Mouse (Mus musculus) ES-E14 (cell line): ENCODE results near the gene Pde6d. TPM values are rescaled to one million over a fixed set of nuclear protein-coding genes. Genes with fewer than 3 reads are reported as not detected.

ENCODE experiments used
- DNase-seq: peaks from one replicate; pipeline ENCODE4 v3.0.0-alpha.2; 2013; ENCODE audit warnings: low read depth, low spot score
- H3K27ac ChIP-seq: 2 replicates; pipeline ENCODE4 v1.5.1; 2012; ENCODE audit warnings: low read depth, mild to moderate bottlenecking, low read length, moderate library complexity, mixed read lengths; ENCODE audit not compliant: poor library complexity, insufficient read depth, severe bottlenecking
- H3K36me3 ChIP-seq: 2 replicates; pipeline ENCODE4 v1.6.1; 2012; ENCODE audit warnings: mild to moderate bottlenecking, low read length, moderate library complexity, mixed read lengths; ENCODE audit not compliant: control insufficient read depth, poor library complexity, insufficient read depth, severe bottlenecking
- H3K4me1 ChIP-seq, 2 experiments: fragments of 150-350 bp in 1 of 2; sonication (generic) in 1 of 2; 2 replicates each; pipeline ENCODE4 v1.6.1; 2012; ENCODE audit warnings: low read length in 2 of 2, mild to moderate bottlenecking in 1 of 2, mixed read lengths in 1 of 2; ENCODE audit not compliant: control insufficient read depth in 2 of 2, insufficient read depth in 2 of 2, poor library complexity in 1 of 2
- H3K4me3 ChIP-seq, 2 experiments: fragments of 150-350 bp in 1 of 2; sonication (generic) in 1 of 2; 2 replicates each; pipeline ENCODE4 v1.5.1; 2012; ENCODE audit warnings: low read length in 2 of 2, low read depth in 1 of 2, mild to moderate bottlenecking in 1 of 2, mixed read lengths in 1 of 2; ENCODE audit not compliant: insufficient read depth in 1 of 2, poor library complexity in 1 of 2, severe bottlenecking in 1 of 2
- H3K9ac ChIP-seq: 2 replicates; pipeline ENCODE4 v1.6.1; 2012; ENCODE audit warnings: low read depth, mild to moderate bottlenecking, low read length, mixed read lengths; ENCODE audit not compliant: poor library complexity, insufficient read depth, severe bottlenecking
- H3K9me3 ChIP-seq: fragments of 150-350 bp; sonication (generic); 2 replicates; pipeline ENCODE4 v1.6.1; 2012; ENCODE audit warnings: low read depth, mild to moderate bottlenecking, low read length; ENCODE audit not compliant: control insufficient read depth, insufficient read depth
- CHD2 ChIP-seq: IDR thresholded peaks from 2 replicates; pipeline ENCODE4 v1.6.1; 2014; ENCODE audit warnings: mild to moderate bottlenecking, low read depth, low read length, inconsistent platforms
- HCFC1 ChIP-seq: IDR thresholded peaks from 2 replicates; pipeline ENCODE4 v1.6.1; 2012; ENCODE audit warnings: low read length, inconsistent platforms, borderline replicate concordance; ENCODE audit not compliant: insufficient read depth
- MAFK ChIP-seq: IDR thresholded peaks from 2 replicates; pipeline ENCODE4 v1.6.1; 2014; ENCODE audit warnings: mild to moderate bottlenecking, low read depth, low read length, inconsistent platforms; ENCODE audit not compliant: insufficient read depth
- ZC3H11A ChIP-seq: IDR thresholded peaks from 2 replicates; pipeline ENCODE4 v1.6.1; 2012; ENCODE audit warnings: low read depth, mild to moderate bottlenecking, inconsistent platforms, low read length, borderline replicate concordance
- ZNF384 ChIP-seq: IDR thresholded peaks from 2 replicates; pipeline ENCODE4 v1.6.1; 2012; ENCODE audit warnings: low read depth, low read length, inconsistent platforms
- in situ Hi-C, 2 experiments: fragments of 600-800 bp; cut with MboI; formaldehyde crosslinking; loops; one replicate each; pipeline ENCODE4 v1.15.1; 2025; ENCODE audit warnings: low sequenced_read_pairs in 2 of 2, inconsistent platforms in 1 of 2; ENCODE audit not compliant: unreplicated experiment in 2 of 2
- total RNA-seq: library from RNA; depleted of rRNA; stranded (reverse); fragments of 300-350 nt; gene quantifications from 2 replicates; pipeline ENCODE4 v1.2.3, GENCODE M21; 2012

Gene Pde6d
- total RNA-seq, 1 experiment: 9.2 TPM

- no peaks in the 10 kb centered on the region for H3K4me1 ChIP-seq
- H3K9ac ChIP-seq: no peak overlapping the region
- in situ Hi-C loops: no loop called here
- H3K36me3 ChIP-seq: peaks cover 6% of the 10 kb centered on the region; the same call in 1 of the 2 replicates
- no peak overlapping the region for H3K4me3 ChIP-seq
- TF ChIP-seq ZNF384 (no peak), MAFK (no peak), ZC3H11A (no peak), CHD2 (no peak), HCFC1 (no peak)
- H3K27ac ChIP-seq: no peak overlapping the region
- H3K9me3 ChIP-seq: no peaks in the 10 kb centered on the region
- DNase-seq: no peak
These were observed 12.9 kb upstream of the Pde6d start for GRCm38 (mm10) chr1:86595315-86595714.

DNA sequence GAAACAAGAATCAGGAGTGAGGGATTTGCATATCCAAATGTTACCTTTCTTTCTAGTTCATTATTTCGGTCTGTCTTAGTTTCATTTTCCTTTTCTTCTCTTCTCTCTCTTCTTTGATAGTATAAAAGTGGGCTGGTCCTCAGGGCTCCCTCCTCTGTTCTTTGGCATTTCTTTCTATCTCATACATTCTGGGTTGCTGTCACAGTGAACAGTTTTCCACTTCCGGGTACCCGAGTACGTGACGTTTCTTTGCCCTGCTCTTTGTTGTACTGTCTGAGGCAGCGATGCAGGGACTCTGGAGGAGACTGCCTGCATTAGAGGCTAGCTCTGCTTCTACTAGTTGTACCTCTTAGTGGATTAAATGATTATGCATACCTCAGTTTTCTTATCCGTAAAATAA lies 12.1 kb upstream of the Pde6d start:
- TF ChIP-seq ZC3H11A: no peak
- no peak for TF ChIP-seq CHD2
- no peak for TF ChIP-seq HCFC1
- no peak for TF ChIP-seq ZNF384
- no peak for TF ChIP-seq MAFK

DNA sequence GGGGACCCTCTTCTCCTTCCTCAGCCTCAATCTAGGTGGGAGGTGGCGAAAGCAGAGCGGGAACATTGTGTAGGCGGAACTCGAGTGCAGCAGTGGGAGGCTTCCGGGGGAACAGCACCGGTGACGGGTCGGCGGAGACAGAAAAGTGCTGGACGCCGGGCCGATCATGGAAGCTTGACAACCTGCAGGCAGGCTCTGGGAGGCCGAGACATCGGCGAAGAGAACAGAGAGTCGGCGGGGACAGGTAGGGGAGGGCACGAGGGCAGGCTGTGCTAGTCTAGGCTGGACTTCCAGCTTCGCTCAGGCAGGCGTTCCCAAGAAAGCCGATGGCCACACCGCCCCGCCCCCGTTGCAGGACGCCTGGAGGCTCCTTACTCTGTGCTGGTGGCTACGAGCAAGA lies 4.6 kb upstream of the Pde6d start:
- peak overlapping the region; percentile 80 to 86 for H3K4me3 ChIP-seq
- H3K9me3 ChIP-seq: no peaks in the 10 kb centered on the region
- in situ Hi-C loops: no loop called here
- no peak overlapping the region for H3K27ac ChIP-seq
- H3K4me1 ChIP-seq: peaks cover 0 to 5% of the 10 kb centered on the region in 2 experiments; a peak in 2 of 4 replicates
- no peak for TF ChIP-seq MAFK
- TF ChIP-seq ZNF384: peak; percentile 52; the same call in 1 of the 2 replicates
- 0 out of 2 replicates have a peak, but pooled peaks have one; percentile 21 for TF ChIP-seq CHD2
- TF ChIP-seq HCFC1: peak; percentile 90
- TF ChIP-seq ZC3H11A: no peak
- DNase-seq: peak; percentile 63
- peak overlapping the region; percentile 84 for H3K9ac ChIP-seq
- H3K36me3 ChIP-seq: no peaks in the 10 kb centered on the region

More for the DNA sequence above, 12.1 kb upstream of the Pde6d start:
- Histone ChIP-seq H3K9ac (no peak overlapping the region), H3K4me1 (no peaks in the 10 kb centered on the region), H3K9me3 (no peaks in the 10 kb centered on the region), H3K36me3 (peaks cover 6% of the 10 kb centered on the region; the same call in 1 of the 2 replicates), H3K27ac (no peak overlapping the region), H3K4me3 (no peak overlapping the region)
- in situ Hi-C loops: no loop called here
- no peak for DNase-seq

GRCm38 (mm10) chr1:86583709-86584108 lies 1.3 kb upstream of the Pde6d start:
- DNase-seq: no peak
- H3K36me3 ChIP-seq: no peaks in the 10 kb centered on the region
- no peak overlapping the region for H3K9ac ChIP-seq
- H3K9me3 ChIP-seq: no peaks in the 10 kb centered on the region
- no peak overlapping the region for H3K27ac ChIP-seq
- H3K4me3 ChIP-seq: no peak overlapping the region
- in situ Hi-C loops: no loop called here
- H3K4me1 ChIP-seq: peaks cover 0 to 5% of the 10 kb centered on the region in 2 experiments; a peak in 2 of 4 replicates
- TF ChIP-seq MAFK (no peak), HCFC1 (no peak), ZNF384 (no peak), CHD2 (no peak), ZC3H11A (no peak)
